Comparison of ENCODE assay signal across 20 mouse cellular contexts in genomic region chr8:10878371-10878770, GRCm38 (mm10).
"Had no signal": no experiment of that assay in that cellular context is flagged by ENCODE, and none has a peak within 500 bp of the region (broad histone marks: within the 10 kb centered on the region; RNA-seq: fewer than 3 reads in every experiment).

No protein-coding gene starts in this region.

- H3K4me2 ChIP-seq: limb, embryonic 12.5 days; liver, embryonic 13.5 days; lung, embryonic 14.5 days; midbrain, embryonic 11.5 days; midbrain, embryonic 15.5 days; neural tube, embryonic 13.5 days had no signal

- H3K9me3 ChIP-seq: limb, embryonic 12.5 days; liver, embryonic 13.5 days; megakaryocyte, embryonic 14.5 days; midbrain, embryonic 15.5 days; neural tube, embryonic 13.5 days had no signal

- H3K4me3 ChIP-seq: limb, embryonic 12.5 days; liver, embryonic 13.5 days; megakaryocyte, embryonic 14.5 days; midbrain, embryonic 15.5 days; neural tube, embryonic 13.5 days had no signal

- H3K4me1 ChIP-seq: limb, embryonic 12.5 days; megakaryocyte, embryonic 14.5 days; midbrain, embryonic 15.5 days had no signal

- H3K27ac ChIP-seq: kidney, postnatal 0 days; limb, embryonic 12.5 days; liver, embryonic 13.5 days; macrophage; midbrain, embryonic 15.5 days; neural tube, embryonic 13.5 days had no signal

- H3K36me3 ChIP-seq: limb, embryonic 12.5 days; liver, embryonic 13.5 days; midbrain, embryonic 15.5 days; neural tube, embryonic 13.5 days had no signal

- H3K9ac ChIP-seq: limb, embryonic 12.5 days; liver, embryonic 13.5 days; lung, embryonic 14.5 days; midbrain, embryonic 15.5 days; neural tube, embryonic 13.5 days had no signal

- ATAC-seq: midbrain, embryonic 15.5 days had no signal

- DNase-seq: kidney, adult 11 months; kidney, adult 9 months; kidney, postnatal 36 days; layer of hippocampus, adult 9-11 months; layer of hippocampus, postnatal 36 days; liver, embryonic 13.5 days; lung, embryonic 14.5 days; lung, postnatal 10 days; retina, postnatal 1 day; right cerebral cortex, postnatal 4 days; spleen, adult 18-20 months; thymus, adult 2 months; thymus, postnatal 25 days had no signal
